Mouse (Mus musculus) forebrain, postnatal 0 days (tissue): ENCODE data around the gene Pkd1l3. TPM values are rescaled to one million over a fixed set of nuclear protein-coding genes. Genes with fewer than 3 reads are reported as not detected.

Experiments used
- ATAC-seq: fragments of 200-750 bp; cut with Nextera tagmentation; 2 replicates; pipeline ENCODE4 v1.8.0; 2017; ENCODE audit warnings: mild to moderate bottlenecking, moderate library complexity
- DNase-seq: peaks from one replicate; pipeline ENCODE4 v3.0.0-alpha.2; 2015
- H3K27ac ChIP-seq: fragments of 300-500 bp; sonication (generic); 2 replicates; pipeline ENCODE4 v1.5.1; 2014; ENCODE audit warnings: low read depth, mild to moderate bottlenecking, antibody characterized with exemption, low read length, moderate library complexity, mixed read lengths
- H3K27me3 ChIP-seq: fragments of 300-500 bp; sonication (generic); 2 replicates; pipeline ENCODE4 v1.6.1; 2014; ENCODE audit warnings: mild to moderate bottlenecking, low read length, mixed read lengths; ENCODE audit not compliant: insufficient read depth
- H3K36me3 ChIP-seq: fragments of 300-500 bp; sonication (generic); 2 replicates; pipeline ENCODE4 v1.6.1; 2014; ENCODE audit warnings: mild to moderate bottlenecking, moderate library complexity; ENCODE audit not compliant: insufficient read depth
- H3K4me1 ChIP-seq: fragments of 300-500 bp; sonication (generic); 2 replicates; pipeline ENCODE4 v1.6.1; 2014; ENCODE audit warnings: antibody characterized with exemption; ENCODE audit not compliant: insufficient read depth
- H3K4me2 ChIP-seq: fragments of 300-500 bp; sonication (generic); 2 replicates; pipeline ENCODE4 v1.6.1; 2014; ENCODE audit warnings: low read depth, mild to moderate bottlenecking, moderate library complexity
- H3K4me3 ChIP-seq: fragments of 300-500 bp; sonication (generic); 2 replicates; pipeline ENCODE4 v1.5.1; 2014; ENCODE audit warnings: low read depth, low read length, mixed read lengths
- H3K9ac ChIP-seq: fragments of 300-500 bp; sonication (generic); 2 replicates; pipeline ENCODE4 v1.6.1; 2014; ENCODE audit warnings: mild to moderate bottlenecking
- H3K9me3 ChIP-seq: fragments of 300-500 bp; sonication (generic); 2 replicates; pipeline ENCODE4 v1.6.1; 2016; ENCODE audit warnings: low read length
- CTCF ChIP-seq: sonication (generic); IDR thresholded peaks from 2 replicates; pipeline ENCODE4 v1.5.1; 2016; ENCODE audit warnings: antibody characterized with exemption, control low read depth, low read depth
- WGBS: fragments of 180-500 bp; shearing (Covaris S2); extraction: QIAGEN DNeasy Blood & Tissue Kit; methylation state at CpG from one replicate; pipeline ENCODE4 v1.1.7; 2014; 5-methylcytosine and 5-hydroxymethylcytosine counted together
- polyA plus RNA-seq: library from polyadenylated mRNA; unstranded; fragments of >200 nt; fragmentation: Nextera tagmentation; extraction: Ambion mirVana; gene quantifications from 2 replicates; pipeline ENCODE4 v1.2.1, GENCODE M21; 2015
- total RNA-seq: library from RNA; depleted of rRNA; stranded (reverse); fragments of >200 nt; gene quantifications from 2 replicates; pipeline ENCODE4 v1.2.3, GENCODE M21; 2014

Pkd1l3 gene
- total and polyA plus RNA-seq, 2 experiments from 2014 or later, result 0.21 to 0.24 TPM

- peaks cover 27% of the 10 kb centered on the region for H3K36me3 ChIP-seq
- no peaks in the 10 kb centered on the region for H3K4me1 ChIP-seq
- no peak overlapping the region for H3K27ac ChIP-seq
- no peak overlapping the region for H3K9ac ChIP-seq
- no peak overlapping the region for H3K4me3 ChIP-seq
- WGBS, result 79% methylated on average over 6 of the region's 6 CpGs
- H3K9me3 ChIP-seq, result no peaks in the 10 kb centered on the region
- peak; percentile 44 for DNase-seq
- no peak overlapping the region for H3K4me2 ChIP-seq
- H3K27me3 ChIP-seq, result no peaks in the 10 kb centered on the region
- peak; percentile 63 for TF ChIP-seq CTCF
- no peak for ATAC-seq
Measured at GRCm38 (mm10) chr8:109593117-109593788, 21.1 kb upstream of the Pkd1l3 start.

DNA sequence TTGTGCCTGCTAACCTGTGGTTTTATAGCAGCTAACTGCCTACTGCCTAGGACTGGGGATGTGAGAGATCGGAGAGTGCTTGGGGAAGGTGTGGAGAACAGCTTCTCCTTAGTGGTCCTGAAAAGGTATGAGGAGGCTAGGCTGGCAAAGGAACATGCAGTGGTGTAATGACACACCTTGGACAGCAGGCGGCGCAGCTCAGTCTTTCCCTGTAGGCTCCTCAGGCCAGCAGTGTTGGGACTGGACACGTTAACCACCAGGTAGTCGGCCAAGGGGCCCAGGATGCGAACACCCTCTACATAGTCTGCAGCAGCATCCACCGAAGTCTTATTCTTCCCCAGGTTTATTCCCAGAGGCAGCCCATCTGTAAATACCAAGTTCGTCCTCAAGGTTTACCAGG is 18.5 kb upstream of the Pkd1l3 start:
- no peak overlapping the region for H3K4me2 ChIP-seq
- peak; percentile 79 for TF ChIP-seq CTCF
- no peak overlapping the region for H3K4me3 ChIP-seq
- ATAC-seq (no peak), DNase-seq (peak; percentile 41)
- H3K27ac ChIP-seq, result no peak overlapping the region
- 49% methylated on average over 8 of the region's 8 CpGs for WGBS
- no peak overlapping the region for H3K9ac ChIP-seq
- no peaks in the 10 kb centered on the region for H3K27me3 ChIP-seq
- H3K36me3 ChIP-seq, result peaks cover 36% of the 10 kb centered on the region
- H3K9me3 ChIP-seq, result no peaks in the 10 kb centered on the region
- H3K4me1 ChIP-seq, result no peaks in the 10 kb centered on the region

DNA sequence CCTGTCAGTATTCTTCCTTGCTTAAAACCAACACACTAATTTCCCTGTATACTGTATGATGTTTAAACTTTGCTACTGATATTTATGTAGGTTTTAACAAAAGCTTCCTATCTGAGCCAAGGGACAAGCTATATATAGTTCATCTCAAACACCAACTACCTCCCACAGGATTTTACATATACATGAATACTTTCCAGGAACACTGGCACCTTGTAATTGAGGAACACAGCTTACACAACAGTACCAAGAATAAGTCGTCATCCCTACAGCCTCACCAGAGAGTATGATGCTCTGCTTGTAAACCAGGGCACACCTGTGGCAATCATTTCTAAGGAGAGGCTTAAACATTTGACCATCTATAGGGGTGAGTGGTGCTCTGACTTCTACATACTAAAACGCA is 7.6 kb upstream of the Pkd1l3 start:
- Histone ChIP-seq H3K27ac (no peak overlapping the region), H3K4me1 (no peaks in the 10 kb centered on the region; the same call in 1 of the 2 replicates), H3K27me3 (no peaks in the 10 kb centered on the region; the same call in 1 of the 2 replicates), H3K9me3 (no peaks in the 10 kb centered on the region), H3K4me2 (no peak overlapping the region), H3K36me3 (peaks cover 21% of the 10 kb centered on the region), H3K9ac (no peak overlapping the region), H3K4me3 (no peak overlapping the region)
- DNase-seq (no peak), ATAC-seq (no peak)
- TF ChIP-seq CTCF, result no peak
- 91% methylated on average over 2 of the region's 2 CpGs for WGBS

DNA sequence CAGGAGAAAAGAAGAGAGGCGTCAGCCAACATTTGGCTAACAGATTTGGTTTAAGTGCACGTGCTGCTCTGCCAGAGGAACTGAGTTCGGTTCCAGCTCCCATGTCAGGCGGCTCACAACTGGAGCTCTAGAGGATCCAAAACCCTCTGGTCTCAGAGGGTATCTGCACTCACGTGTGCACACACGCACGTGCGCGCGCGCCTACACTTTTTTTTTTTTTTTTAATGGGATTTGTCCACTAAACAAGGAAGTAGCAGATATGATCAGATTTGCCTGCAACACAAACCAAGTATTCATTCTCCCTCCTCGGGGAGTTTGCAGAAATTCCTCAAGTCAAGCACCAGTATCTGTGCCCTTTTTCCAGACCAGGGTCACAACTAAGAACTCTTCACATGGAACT is 6.7 kb upstream of the Pkd1l3 start:
- peak overlapping the region; percentile 46 for H3K9ac ChIP-seq
- no peaks in the 10 kb centered on the region; the same call in 1 of the 2 replicates for H3K27me3 ChIP-seq
- no peaks in the 10 kb centered on the region; the same call in 1 of the 2 replicates for H3K4me1 ChIP-seq
- no peaks in the 10 kb centered on the region for H3K9me3 ChIP-seq
- ATAC-seq (no peak), DNase-seq (peak; percentile 17)
- 10% methylated on average over 12 of the region's 12 CpGs for WGBS
- peak overlapping the region; percentile 56 for H3K4me3 ChIP-seq
- no peak for TF ChIP-seq CTCF
- H3K27ac ChIP-seq, result no peak overlapping the region
- H3K4me2 ChIP-seq, result peak overlapping the region; percentile 78
- peaks cover 14% of the 10 kb centered on the region for H3K36me3 ChIP-seq

DNA sequence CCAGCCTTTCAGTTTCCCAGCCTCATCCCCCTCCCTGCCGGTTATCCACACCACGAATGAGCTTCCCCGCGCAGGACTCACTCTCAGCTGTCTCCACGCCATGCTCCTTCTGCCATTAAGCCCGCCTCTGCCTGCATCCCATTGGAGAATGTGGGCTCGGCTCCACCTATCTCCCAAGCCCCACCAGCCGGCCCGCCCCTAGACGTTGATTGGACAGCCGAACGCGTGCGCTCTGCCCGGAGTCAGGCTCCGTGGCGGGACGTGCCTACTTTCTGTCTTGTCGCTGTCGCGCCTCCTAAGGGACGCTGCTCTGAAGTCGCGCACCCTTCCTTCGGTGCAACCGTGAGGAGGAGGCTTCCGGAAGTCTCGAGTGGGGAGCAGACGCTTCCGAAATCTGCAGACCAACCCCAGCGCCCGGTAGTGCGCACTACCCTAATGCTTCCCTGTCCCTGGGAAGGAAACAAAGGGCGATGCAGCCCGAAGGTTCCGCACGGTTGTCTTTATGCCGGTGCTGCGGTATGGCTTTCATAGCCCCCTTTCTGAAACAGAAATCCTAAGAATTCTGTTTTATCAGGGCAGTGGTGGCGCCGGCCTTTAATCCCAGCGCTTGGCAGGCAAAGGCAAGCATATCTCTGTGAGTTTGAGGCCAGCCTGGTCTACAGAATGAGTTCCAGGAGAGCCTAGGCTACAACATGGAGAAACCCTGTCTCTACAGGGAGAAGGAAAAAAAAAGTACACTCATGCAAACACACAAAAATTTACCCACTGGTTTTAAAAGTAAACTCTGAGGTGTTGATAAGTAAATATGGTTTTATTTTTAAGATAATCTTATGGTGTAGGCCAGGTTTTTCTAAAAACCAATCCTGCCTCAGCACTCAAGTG is 5.8 kb upstream of the Pkd1l3 start, which contains the start of gene Dhodh:
Gene Dhodh, minus strand, starts transcription at position 403 of the 882 bp plus-strand sequence.
- Histone ChIP-seq H3K27ac (peak within 1 kb of the TSS; percentile 94), H3K4me2 (peak within 1 kb of the TSS; percentile 78), H3K36me3 (peaks cover 6% of the 10 kb centered on the region), H3K27me3 (no peaks in the 10 kb centered on the region; the same call in 1 of the 2 replicates), H3K4me3 (peak within 1 kb of the TSS; percentile 56), H3K9me3 (no peaks in the 10 kb centered on the region), H3K4me1 (no peaks in the 10 kb centered on the region; the same call in 1 of the 2 replicates), H3K9ac (peak within 1 kb of the TSS; percentile 73)
- TF ChIP-seq CTCF, result peak; percentile 60
- ATAC-seq (peak; percentile 99), DNase-seq (peak; percentile 99)
- 1% methylated on average over 42 of the region's 42 CpGs for WGBS

GRCm38 (mm10) chr8:109609153-109609502 is 5.2 kb upstream of the Pkd1l3 start:
- peak overlapping the region; percentile 73 for H3K9ac ChIP-seq
- 0 out of 2 replicates have a peak, but pooled peaks cover under 1% of the 10 kb centered on the region for H3K36me3 ChIP-seq
- TF ChIP-seq CTCF, result no peak
- H3K4me3 ChIP-seq, result peak overlapping the region; percentile 56
- H3K4me1 ChIP-seq, result no peaks in the 10 kb centered on the region; the same call in 1 of the 2 replicates
- H3K4me2 ChIP-seq, result peak overlapping the region; percentile 78
- WGBS, result 14% methylated on average over 5 of the region's 5 CpGs
- no peak for ATAC-seq
- H3K27ac ChIP-seq, result peak overlapping the region; percentile 94
- no peak for DNase-seq
- H3K9me3 ChIP-seq, result no peaks in the 10 kb centered on the region
- no peaks in the 10 kb centered on the region; the same call in 1 of the 2 replicates for H3K27me3 ChIP-seq

DNA sequence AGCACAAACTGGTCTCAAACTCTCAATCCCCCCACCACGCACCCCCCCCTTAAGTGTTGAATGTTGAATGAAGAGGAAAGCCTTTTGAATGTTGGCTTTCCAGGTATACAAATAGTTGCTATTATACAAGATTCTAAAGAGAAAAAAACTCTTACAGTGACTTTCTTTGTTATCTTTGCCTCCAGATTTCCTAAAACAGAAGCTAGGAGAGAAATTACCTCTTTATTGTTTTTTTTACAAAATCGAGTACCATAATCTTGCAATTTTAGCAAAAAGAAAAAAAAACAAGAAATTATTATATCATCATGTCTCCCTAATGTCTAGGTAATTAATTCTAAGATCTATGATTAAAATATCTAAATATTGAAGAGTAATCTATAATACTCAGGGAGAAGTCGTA is 1.3 kb downstream of the Pkd1l3 start:
- Histone ChIP-seq H3K4me3 (no peak overlapping the region), H3K4me2 (no peak overlapping the region), H3K27ac (no peak overlapping the region), H3K4me1 (no peaks in the 10 kb centered on the region), H3K9ac (no peak overlapping the region), H3K27me3 (no peaks in the 10 kb centered on the region; the same call in 1 of the 2 replicates), H3K36me3 (no peaks in the 10 kb centered on the region), H3K9me3 (no peaks in the 10 kb centered on the region)
- ATAC-seq (no peak), DNase-seq (no peak)
- no peak for TF ChIP-seq CTCF
- 90% methylated on average over 3 of the region's 3 CpGs for WGBS
